16 mouse cellular contexts compared by ENCODE assay signal in the genomic region with DNA sequence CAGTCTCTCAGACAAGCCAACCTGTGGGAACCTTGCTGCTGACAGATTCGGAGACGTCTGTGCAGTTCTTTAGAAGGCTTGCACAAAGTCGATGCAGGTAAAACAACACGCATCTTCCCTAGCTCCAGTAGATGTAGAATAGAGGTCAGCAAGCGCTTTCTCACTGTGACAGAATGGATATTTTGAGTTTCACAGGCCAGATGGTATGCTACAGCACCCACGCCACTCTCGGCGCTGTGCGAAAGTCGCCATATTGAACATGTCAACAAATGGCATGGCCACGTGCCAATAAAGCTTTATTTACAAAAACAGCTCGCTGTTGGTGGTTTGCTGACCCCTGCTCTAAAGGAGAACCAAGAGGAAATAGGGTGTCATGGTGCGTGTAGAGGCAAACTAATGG.
DNase-seq lines count a peak whose midpoint lies in the region; ATAC-seq and TF ChIP-seq lines count a peak whose summit lies in the region.
"Had no signal": no experiment of that assay in that cellular context is flagged by ENCODE, and none has a peak within 500 bp of the region (broad histone marks: within the 10 kb centered on the region; RNA-seq: fewer than 3 reads in every experiment).

No protein-coding gene starts in this region.

- 73% methylated on average over 13 of the region's 13 CpGs for WGBS in lung, embryonic 14.5 days

- H3K9me3 ChIP-seq in lung, embryonic 14.5 days (ENCODE audit: low read depth, low read length), result no peaks in the 10 kb centered on the region
- H3K9me3 ChIP-seq: embryonic facial prominence, embryonic 10.5 days; limb, embryonic 13.5 days; midbrain, embryonic 10.5 days had no signal

- intact Hi-C loops in left cerebral cortex, postnatal 36 days (cut with DNase I), result no loop called here
- intact Hi-C loops in gastrocnemius, adult 2 months (cut with DNase I), result no loop called here

- H3K4me3 ChIP-seq in lung, embryonic 14.5 days (ENCODE audit: low read depth, low read length), result no peak overlapping the region
- no peak overlapping the region for H3K4me3 ChIP-seq in gastrocnemius, adult 2 months
- H3K4me3 ChIP-seq: embryonic facial prominence, embryonic 10.5 days; limb, embryonic 13.5 days; midbrain, embryonic 10.5 days had no signal

- no peak overlapping the region for H3K4me2 ChIP-seq in lung, embryonic 14.5 days
- H3K4me2 ChIP-seq: limb, embryonic 13.5 days had no signal

- H3K27me3 ChIP-seq in lung, embryonic 14.5 days (ENCODE audit: insufficient read depth, low read length), result no peaks in the 10 kb centered on the region
- H3K27me3 ChIP-seq: limb, embryonic 13.5 days had no signal

- H3K36me3 ChIP-seq in lung, embryonic 14.5 days (ENCODE audit: insufficient read depth), result no peaks in the 10 kb centered on the region
- H3K36me3 ChIP-seq: embryonic facial prominence, embryonic 10.5 days; limb, embryonic 13.5 days; midbrain, embryonic 10.5 days had no signal

- no peak overlapping the region for H3K9ac ChIP-seq in lung, embryonic 14.5 days
- H3K9ac ChIP-seq: limb, embryonic 13.5 days had no signal

- TF ChIP-seq CTCF in lung, embryonic 14.5 days (IDR thresholded peaks at IDR 0.05; ENCODE audit: low read depth), result no peak
- TF ChIP-seq CTCF in gastrocnemius, adult 2 months (IDR thresholded peaks at IDR 0.05), result no peak

- no peaks in the 10 kb centered on the region for H3K4me1 ChIP-seq in lung, embryonic 14.5 days (ENCODE audit: insufficient read depth)
- H3K4me1 ChIP-seq: limb, embryonic 13.5 days had no signal

- no peak overlapping the region for H3K27ac ChIP-seq in lung, embryonic 14.5 days (ENCODE audit: low read depth)
- H3K27ac ChIP-seq in gastrocnemius, adult 2 months, result no peak overlapping the region
- H3K27ac ChIP-seq: embryonic facial prominence, embryonic 10.5 days; limb, embryonic 13.5 days; midbrain, embryonic 10.5 days had no signal

- peak; percentile 44 for DNase-seq in lung, embryonic 14.5 days
- DNase-seq in lung, postnatal 36 days, result no peak
- DNase-seq in layer of hippocampus, adult 9-11 months, result peak; percentile 44
- peak; percentile 37 to 46 for DNase-seq in left cerebral cortex, postnatal 36 days (ENCODE audit: low spot score in 2 of 2)
- DNase-seq in gastrocnemius, adult 2 months, result no peak
- DNase-seq in testis, postnatal 14 days (ENCODE audit: low spot score), result no peak
- DNase-seq: cerebellum, adult 9-10 months; heart, adult 18-20 months; heart, postnatal 36 days; lung, adult 2 months had no signal

- no peak for ATAC-seq in lung, embryonic 14.5 days (ENCODE audit: insufficient read depth)
- ATAC-seq in megakaryocyte progenitor cell, adult 5-6 weeks (replicated peaks; ENCODE audit: poor library complexity), result no peak
- ATAC-seq: activated CD4-positive, CD25-positive, alpha-beta regulatory T cell, adult 4 months; inflammation-experienced regulatory T-cells, adult 6 months had no signal

Comparison
In these comparisons a context has a peak if more than half of its experiments do, and no peak if none do; other contexts are left out.
1. DNase-seq: peak in lung, embryonic 14.5 days (single experiment), layer of hippocampus, adult 9-11 months (single experiment) and left cerebral cortex, postnatal 36 days (2 of 2); none in lung, postnatal 36 days (single experiment), gastrocnemius, adult 2 months (single experiment) and testis, postnatal 14 days (single experiment).